Mouse (Mus musculus) E14TG2a.4 (cell line): ENCODE measurements around the gene Grb2.

ENCODE experiments used
- CTCF ChIP-seq: conservative IDR thresholded peaks from 2 replicates; pipeline ENCODE4 v1.5.1; 2014; ENCODE audit warnings: low read length
- NANOG ChIP-seq: IDR thresholded peaks from 2 replicates; pipeline ENCODE4 v1.6.1; 2014; ENCODE audit warnings: borderline replicate concordance, low read length, mixed read lengths
- POU5F1 ChIP-seq: IDR thresholded peaks from 2 replicates; pipeline ENCODE4 v1.6.1; 2014; ENCODE audit warnings: low read length, borderline replicate concordance

DNA sequence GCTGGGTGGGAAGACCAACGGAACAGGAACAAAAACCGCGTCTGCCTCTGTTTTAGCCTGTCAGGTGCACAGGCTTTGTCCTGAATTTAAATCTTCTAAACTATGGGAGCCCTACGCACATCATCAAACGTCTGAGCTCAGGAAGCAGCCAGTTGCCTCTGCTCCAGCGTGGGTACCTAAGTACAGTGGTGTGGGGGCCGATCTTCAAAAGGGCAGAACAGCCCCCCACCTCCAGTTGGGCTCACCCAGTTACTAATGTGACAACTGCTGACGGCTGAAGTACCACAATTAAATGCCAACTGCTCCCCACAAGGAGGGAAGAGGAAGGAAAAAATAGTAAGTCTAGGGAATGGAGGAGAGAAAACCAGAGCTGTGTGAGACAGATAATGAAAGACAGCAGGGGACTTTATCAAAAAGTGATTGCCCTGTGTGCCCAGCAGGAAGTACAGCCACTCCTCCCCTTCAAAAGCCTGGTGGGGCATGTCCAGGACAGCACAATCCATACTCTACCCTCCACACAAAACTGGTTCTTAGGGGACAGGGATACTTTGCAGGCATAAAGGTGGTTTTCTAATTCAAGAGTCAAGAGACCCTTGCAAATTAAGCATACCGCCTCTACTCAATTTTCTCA, 34.0 kb downstream of the Grb2 start:
- TF ChIP-seq CTCF (no peak), POU5F1 (no peak), NANOG (no peak)
